Mouse (Mus musculus): ENCODE measurements around the gene Ankrd66. TPM values are rescaled to one million over a fixed set of nuclear protein-coding genes. Genes with fewer than 3 reads are reported as not detected.

Gene Ankrd66
- 0.32 and 0.38 TPM in 2 replicates for polyA plus RNA-seq (2015; fragmentation: Nextera tagmentation; extraction: Ambion mirVana)

GRCm38 (mm10) chr17:43543539-43543938 is at the start of gene Ankrd66:
Gene Ankrd66 (minus strand): TSS chr17:43543639.

GRCm38 (mm10) chr17:43567992-43568888 is 24.8 kb upstream of the Ankrd66 start, which contains the start of gene Pla2g7:
Gene Pla2g7 (plus strand): TSS chr17:43568098.

GRCm38 (mm10) chr17:43502592-43502991 is 40.8 kb downstream of the Ankrd66 start, which contains the start of gene Mep1a:
Gene Mep1a (minus strand): TSS chr17:43502812.

Other genes starting within 250 kb of the Ankrd66 start
- 4.3 and 5.8 TPM in 2 replicates for gene Adgrf5, start 183.2 kb downstream of the Ankrd66 start, polyA plus RNA-seq (2015; fragmentation: Nextera tagmentation; extraction: Ambion mirVana)
- not detected in 2 replicates for gene Mep1a, start 40.8 kb downstream of the Ankrd66 start, polyA plus RNA-seq (2015; fragmentation: Nextera tagmentation; extraction: Ambion mirVana)
- 41.6 and 48.2 TPM in 2 replicates for gene Pla2g7, start 24.5 kb upstream of the Ankrd66 start, polyA plus RNA-seq (2015; fragmentation: Nextera tagmentation; extraction: Ambion mirVana)
- not detected in 2 replicates for gene Tdrd6, start 86.7 kb upstream of the Ankrd66 start, polyA plus RNA-seq (2015; fragmentation: Nextera tagmentation; extraction: Ambion mirVana)
- 4.5 and 6.9 TPM in 2 replicates for gene Slc25a27, start 123.6 kb upstream of the Ankrd66 start, polyA plus RNA-seq (2015; fragmentation: Nextera tagmentation; extraction: Ambion mirVana)
- 3.9 and 5.2 TPM in 2 replicates for gene Cyp39a1, start 123.8 kb upstream of the Ankrd66 start, polyA plus RNA-seq (2015; fragmentation: Nextera tagmentation; extraction: Ambion mirVana)